Mouse (Mus musculus) layer of hippocampus, adult 8-10 months (tissue): ENCODE measurements at regions not wholly inside any gene's neighbourhood (a gene's known extent, or its start where the extent isn't known, plus 50 kb on each side); places are given as distances from the start of the nearest gene placed in this dataset.

ENCODE experiments used
- DNase-seq, 2 experiments: peaks; one replicate each; pipeline ENCODE4 v3.0.0; 2022; ENCODE audit warnings: low spot score in 2 of 2

DNA sequence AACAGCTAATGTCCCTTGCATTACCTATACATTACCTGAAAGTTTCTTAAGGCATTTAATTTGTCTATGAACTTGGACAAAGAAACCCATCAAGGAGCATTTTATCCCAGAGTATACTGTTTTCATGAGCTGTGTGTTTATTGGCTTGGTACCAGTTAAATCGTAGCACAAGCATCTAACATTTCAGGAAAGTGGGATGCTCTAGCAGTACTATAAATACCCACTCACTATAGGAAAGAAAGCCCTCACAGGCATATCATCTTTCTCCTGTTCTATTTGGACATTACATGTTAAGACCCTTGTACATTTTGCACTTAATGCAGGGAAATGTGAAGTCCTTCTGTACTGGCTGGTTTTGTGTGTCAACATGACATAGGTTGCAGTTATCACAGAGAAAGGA lies 163.9 kb downstream of the Ptprc start:
- DNase-seq = no peak

DNA sequence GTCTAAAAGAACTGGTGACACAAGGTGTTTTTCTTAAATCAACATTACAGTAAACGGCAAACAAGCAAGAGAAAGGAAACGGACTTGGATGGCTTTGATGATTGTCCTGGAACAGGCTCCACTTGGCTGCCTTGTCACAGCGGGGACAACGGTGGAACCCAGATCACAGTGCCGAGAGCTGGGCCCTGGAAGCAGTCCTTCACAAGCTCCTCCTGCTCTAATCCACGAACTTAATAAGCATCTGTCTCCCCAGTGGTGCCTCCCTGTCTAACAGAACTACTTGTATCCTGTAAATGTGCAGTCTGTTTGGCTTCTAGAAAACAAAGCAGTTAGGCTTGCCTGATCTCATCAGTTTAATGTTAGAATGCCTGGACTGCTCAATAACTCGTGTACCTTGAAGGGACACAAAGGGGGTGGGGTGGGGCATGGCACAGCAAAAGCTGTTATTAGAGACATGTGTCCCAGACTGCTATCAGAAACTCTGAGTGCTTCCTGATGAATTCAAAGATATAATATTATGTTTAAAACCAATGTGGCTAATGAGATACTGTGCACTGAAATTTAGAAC lies 164.5 kb downstream of the Ptprc start:
- no peak for DNase-seq

DNA sequence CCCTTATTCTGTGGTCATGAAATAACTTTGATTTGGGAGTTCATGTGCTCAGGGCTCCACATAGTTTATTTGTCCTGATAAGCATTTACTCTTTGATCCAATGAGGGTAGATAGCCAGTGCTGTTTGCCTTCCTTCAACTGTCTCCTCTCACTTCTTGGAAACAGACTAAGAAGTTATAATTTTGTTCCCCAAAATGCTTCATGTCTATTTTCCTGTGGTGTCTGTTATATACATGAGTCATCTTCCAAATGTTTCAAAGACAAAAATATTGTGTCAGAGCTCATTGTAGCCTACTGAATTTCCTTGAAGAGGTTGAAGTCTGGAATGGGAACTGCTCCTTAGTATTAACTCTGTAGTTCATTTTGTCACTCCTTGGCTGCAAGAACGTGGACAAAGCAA lies 168.7 kb downstream of the Ptprc start:
- no peak for DNase-seq

DNA sequence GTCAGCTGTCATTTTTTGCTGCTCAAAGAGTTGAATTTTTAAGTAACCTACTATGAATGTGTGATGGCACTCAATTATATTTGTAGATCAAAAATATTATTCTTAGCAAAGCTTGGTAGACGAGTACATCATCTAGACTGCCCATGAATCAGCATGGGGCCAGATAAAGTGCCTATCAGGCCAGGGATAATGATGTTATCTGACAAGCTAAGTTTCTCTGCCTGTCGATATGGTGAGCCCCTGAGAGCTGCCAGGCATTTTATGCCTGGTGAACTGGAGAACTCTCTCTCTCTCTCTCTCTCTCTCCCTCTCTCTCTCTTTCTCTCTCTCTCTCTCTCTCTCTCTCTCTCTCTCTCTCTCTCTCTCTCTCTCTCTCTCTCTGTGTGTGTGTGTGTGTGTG lies 171.2 kb downstream of the Ptprc start:
- no peak for DNase-seq

DNA sequence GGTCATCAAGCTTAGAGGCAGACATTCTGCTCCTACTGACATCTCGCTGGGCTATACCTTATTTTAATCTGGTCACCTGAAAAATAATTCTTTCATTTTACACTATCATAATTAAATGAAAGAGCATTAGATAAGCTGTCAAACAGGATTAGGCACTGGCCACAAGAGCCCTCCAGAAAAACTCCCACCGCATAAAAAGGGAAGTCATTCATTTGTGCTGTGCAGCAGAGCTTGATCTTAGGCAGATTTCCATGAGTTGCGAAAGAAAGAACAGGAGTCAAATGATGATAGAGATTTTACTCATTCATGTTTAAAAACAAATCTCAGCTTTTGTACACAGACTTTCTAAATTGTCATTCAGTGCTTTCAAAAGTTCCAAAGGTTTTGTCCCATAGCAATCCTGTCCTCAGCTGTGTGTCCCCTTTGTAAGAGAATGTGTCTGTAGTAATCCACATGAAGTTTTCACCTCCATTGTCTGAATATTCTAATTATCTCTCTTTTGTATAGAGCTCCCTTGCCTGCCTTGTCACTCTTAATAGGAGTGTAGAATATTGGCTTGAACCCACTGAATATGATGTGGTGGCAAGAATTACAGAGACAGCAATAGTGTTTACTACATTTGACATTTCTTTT lies 176.1 kb downstream of the Ptprc start:
- no peak for DNase-seq

DNA sequence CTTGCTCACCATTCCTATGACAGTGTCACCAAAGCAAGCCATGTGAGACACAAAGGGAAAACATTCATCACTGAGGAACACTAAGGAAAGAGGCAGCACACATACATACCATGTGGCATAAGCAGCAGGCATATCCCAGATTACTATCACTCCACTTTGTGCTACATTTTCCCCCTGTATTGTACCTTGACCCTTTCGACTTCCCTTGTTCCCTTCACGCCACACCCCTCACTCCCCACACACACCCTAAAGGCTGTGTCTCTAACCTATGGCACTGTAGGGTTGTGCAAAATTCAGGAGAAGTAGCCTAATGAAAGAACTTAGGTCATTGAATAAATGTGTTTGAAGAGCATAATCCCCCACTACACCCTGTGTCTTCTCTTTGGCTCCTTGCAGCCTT lies 179.5 kb downstream of the Ptprc start:
- DNase-seq = no peak

DNA sequence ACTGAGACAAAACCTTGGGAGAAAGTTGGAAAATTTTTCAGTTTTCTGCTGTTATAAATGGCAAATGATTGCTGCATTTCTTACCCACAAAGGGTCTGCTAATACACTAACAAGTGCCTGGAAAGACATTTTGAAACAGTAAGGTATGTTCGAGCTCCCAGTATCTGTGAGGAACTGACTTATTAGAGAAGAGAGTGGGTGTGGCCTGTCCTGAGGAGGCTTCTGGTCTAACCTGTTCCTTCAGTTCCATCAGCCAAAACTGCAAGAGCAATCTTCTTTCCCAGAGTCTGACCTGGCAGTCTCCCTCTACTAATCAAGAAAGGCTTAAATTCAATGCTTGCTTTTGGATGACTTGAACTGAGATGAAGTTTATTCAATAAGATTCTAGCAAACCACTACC lies 183.6 kb downstream of the Ptprc start:
- DNase-seq = no peak

DNA sequence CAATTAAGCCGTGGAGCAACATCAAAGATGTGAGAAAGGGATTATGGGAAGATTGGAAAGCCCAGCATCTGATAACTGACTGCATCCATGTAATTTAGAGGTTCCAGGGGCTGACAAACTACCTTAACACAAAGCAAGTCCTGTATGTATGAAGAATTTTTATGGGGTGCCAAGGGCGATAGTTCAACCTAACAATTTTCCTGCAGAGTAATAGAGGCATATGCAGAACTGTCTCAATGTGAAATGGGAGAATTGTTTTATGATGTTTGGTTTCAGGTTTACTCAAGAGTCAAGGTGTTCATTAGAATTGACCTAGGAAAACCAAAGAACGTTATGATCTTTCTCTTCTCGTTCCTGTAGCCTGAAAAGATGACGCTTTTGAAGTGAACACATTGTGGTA lies 184.1 kb downstream of the Ptprc start:
- DNase-seq = no peak

DNA sequence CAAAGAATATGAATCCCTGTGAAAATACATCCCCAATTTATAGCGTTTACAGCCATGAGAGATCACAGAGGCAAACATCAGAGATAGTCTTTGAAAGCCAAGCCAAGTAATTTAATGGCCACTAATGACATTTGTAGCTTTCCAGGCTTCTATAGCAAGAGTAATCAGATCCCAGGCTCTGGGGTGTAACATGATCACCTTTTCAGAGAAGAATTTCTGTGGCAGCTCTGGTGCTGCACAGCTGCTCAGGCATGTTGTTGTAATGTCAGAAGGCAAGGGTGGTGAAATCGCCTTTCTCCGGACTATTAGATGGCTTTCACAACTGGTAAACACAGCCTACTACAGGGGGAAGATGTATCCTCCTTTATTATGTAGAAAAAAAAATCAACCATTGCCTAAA lies 202.1 kb downstream of the Ptprc start:
- no peak for DNase-seq

DNA sequence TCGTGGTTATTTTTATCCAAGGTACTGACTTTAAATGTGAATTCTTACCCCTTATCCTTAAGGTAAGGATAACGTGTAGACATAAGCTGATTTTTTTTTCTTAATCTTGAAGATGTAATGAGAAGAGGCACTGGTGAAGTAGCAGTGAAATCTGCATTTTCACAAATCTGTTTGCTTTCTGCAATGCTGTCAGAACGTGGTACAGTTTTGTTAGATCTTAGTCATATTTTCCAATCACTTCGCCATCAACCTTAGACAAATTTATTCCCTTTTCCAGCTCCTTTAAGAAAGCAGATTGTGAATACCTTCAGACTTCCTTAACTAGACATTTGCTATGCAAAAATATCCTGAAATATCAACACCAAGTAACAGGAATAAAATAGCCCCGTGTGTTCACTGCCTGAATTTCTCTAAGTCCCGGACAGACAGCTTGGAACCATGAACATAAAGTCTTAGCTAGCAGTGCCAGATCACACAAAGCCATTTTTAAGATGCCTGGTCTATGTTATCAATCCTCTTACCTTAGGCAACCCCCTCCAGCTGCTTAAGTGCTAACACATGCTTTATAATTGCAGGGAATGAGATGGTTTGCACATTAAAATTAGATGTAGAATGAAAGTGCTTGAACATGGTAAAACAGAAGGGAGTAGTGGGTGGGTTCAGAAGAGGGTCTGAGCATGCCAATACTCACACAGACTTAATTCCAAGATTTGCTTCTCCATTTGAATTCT lies 202.7 kb downstream of the Ptprc start:
- no peak for DNase-seq

DNA sequence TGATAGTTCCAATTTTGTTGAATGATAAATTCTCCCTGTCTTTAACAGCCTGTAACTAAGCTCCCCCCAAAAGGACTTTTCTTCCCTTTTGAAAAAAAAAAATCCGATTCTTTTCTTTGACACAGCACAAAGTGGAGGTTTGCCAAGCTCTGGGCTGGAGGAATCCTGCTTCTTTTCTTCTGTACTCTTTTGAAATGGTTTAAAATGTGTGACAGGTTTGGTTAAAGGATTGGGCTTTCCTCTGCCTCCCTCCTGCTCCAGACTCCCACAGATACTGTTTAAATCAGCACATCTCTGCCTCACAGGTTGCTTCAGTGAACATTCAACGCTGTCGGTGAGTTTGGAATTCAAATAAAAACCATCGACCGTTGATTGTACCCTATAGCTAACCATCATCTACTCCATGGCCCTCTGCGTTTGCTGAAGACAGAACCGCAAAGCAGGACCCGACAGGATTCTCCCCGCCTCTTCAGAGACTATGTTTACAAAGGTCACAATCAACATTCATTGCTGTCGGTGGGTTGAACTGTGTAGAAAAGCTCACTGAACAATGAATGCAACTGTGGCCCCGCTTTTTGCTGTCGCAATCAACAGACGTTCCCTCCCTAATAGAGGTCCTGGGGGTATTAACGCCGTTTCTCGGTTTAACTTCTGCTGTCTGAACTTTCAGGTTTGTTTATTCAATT lies 209.2 kb downstream of the Ptprc start:
- DNase-seq = no peak

DNA sequence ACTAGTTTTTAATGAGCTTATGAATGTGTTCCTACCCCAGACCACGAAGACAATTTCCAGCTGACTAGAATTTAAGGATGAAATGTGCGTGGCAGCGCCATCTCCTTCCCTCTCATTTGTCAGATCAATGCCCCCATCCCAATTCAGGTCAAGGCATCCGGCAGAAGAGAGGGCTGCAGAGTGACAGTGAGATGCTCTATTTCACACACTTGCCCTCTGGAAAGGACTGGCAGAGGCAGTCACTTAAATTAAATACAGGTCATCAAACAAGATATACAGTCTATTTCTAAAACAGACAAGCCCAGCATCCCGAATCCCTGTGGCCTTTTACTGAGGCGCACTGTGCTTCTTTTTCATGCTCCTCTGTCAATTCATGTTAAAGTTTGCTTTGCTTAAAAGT lies 211.9 kb downstream of the Ptprc start:
- DNase-seq = no peak

DNA sequence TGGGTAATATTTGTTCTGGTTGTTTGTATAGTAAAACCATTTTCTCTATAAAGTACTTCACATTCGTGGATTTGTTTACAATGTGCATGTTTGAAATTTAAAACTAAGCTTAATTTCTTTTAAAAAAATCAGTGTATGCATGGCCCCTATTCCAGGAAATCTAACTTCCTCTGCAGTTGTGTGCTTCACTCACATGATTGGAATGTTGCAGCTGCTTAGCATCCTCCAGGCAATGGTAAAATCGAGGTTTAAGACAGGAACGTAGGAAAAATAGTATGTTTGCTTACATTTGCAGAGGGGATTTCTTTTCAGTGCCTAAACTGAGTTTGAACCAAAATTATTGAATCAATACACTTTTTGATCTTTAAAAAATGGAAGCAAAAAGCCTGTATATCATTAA lies 217.5 kb downstream of the Ptprc start:
- no peak for DNase-seq

DNA sequence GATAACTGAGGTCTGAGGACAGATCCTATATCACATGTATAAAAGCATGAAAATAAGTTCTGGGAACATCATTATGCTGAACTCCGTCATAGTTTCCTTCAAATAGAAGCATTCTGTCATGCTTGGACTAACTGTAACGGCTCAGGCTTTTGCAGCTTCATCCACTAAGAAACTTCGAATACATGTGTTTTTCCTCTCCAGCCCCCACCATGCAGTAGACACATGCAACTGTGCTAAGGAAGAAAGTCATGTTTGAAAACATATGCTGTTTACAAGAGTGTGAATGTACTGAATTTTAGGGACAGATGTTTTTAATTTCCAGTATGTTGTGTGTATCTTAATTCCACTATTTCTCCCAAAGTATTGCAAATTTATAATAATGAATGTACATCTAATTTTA lies 219.5 kb downstream of the Ptprc start:
- DNase-seq = no peak

DNA sequence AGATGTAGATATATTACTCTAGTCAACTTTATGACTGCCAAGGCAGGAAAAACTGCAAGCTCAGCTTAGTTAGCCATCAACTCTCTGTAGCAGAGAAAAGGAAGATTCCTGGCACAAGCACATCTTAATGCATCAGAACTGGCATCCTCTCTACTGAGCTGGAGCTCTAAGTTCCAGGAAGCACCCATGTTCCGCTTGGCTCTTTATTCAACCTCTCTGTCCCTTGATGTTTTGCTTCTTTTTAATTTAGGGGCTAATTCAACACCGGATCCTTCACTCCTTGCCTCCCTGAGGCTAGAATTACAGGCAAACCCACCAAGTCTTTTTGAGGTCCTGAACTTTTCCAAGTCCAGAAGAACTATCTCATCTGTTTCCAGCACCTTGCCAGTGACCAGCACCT lies 220.4 kb downstream of the Ptprc start:
- no peak for DNase-seq

DNA sequence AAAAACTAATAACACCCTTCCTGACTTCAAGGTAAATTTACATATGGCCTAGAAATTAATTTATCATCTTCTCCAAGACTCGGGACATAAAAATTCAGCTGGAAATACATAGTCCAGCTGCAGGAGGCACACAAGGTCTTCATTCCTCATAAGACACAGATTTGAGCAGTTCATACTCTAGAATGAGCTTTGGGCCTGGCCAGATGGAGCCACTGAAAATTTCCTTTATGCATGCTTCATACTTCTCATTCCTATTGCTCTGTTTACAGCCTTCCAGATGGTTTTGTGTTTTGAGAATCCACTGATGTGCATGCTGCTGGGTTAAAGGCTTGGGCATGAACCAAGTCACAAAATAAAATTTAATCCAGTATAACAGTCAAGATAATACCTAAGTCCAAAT lies 222.1 kb downstream of the Ptprc start:
- DNase-seq = no peak

DNA sequence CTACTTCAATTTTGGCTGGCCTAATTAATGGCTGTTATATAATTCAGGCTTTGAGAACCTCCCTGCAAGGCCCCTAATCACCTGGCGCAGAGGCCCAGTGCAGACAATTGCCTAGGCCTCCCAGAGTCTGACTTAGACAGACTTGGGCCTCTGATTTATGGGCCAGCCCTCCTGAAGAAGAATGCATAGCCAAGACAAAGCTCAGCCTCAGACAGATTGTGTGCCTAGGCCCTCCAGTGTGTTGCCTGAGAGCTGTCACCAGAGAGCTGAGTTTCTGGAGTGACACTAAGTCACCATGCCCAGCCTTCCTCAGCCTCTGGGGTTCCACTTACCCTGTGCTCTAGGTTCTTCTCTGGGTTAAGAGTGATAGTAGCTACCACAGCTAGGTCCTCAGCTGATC lies 222.7 kb downstream of the Ptprc start:
- DNase-seq = no peak

DNA sequence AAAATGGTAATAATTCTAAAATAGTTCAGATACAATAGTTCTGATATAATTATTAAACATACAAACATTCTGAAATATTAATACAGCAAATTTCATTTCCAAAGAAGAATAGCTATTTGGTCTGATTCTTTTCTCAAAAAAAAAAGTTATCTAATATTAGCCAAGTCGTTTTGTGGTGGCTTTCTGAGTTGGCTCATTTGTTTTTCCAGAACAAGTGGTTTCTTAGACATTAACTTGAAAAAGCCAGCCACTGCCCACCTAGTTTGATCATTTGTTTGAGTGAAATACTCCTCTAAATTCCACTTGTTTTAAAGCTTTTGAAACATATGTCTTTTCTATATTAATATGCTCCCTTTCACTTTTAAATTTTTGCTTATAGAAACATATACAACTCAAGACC lies 227.6 kb downstream of the Ptprc start:
- DNase-seq = no peak

DNA sequence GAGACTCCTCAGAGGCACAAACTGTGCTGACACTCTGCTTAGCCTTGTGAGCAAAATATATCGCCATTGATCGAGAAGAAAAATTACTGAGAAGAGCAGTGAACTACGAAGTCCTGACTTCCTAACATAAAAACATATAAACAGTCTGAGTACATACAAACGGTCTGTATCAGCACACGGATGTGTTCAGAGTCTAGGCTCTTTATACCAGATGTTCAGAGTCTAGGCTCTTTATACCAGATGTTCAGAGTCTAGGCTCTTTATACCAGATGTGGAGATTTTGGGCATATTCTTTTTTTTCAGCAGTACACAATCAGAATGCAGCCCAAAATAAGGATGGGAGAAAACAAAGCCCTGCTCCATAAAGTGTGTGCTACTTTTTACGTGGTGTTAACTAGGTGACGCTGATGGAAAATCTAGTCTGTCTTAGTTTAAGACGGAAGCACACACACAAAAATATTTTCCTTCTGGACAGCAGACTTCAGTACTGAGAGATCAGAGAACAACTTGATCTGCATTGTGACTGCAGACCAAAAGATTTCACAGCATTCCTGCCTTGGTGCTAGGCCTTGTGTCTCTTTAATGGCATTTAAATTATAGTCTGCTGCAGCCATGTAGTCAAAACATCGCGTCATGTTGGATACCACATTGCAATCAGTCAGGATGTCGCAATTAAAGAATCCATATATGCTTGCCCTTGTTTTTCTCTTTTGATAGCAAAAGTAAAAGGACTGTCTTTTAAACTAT lies 233.6 kb downstream of the Ptprc start:
- DNase-seq = no peak

DNA sequence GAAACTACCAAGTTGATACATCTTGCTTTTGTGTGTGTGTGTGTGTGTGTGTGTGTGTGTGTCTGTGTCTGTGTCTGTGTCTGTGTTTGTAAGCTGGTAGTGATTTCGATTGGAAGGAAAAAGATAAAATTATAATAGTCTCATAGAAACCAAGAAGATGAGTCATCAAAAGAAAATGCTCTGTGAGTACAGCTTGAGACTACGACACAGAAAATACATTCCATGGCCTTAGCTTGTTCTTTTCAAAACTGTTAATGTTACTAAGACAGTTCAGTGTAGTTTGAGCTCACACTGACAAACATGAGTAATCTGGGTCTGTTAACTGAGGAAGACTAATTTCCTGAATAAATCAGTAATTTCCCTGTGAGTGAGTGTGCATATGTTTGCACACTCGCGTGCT lies 239.8 kb downstream of the Ptprc start:
- no peak for DNase-seq

DNA sequence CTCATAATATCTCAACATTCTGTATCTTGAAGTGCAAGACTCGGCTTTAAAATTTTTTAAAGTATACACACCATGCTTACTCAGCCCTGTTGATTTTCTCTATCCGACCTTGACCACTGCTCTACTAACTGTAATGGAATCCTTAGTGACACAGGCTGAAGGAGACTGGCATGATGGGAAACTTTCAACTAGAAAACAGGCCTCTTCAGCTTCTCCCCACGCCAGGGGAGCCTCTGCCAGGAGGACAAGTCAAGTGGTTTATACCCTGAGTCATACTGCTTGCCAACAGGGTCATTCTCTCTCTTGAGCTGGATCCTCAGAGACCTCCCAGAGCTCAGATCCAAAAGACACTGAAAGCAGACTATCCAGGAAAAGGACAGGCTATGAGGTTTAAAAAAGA lies 245.7 kb downstream of the Ptprc start:
- no peak for DNase-seq

DNA sequence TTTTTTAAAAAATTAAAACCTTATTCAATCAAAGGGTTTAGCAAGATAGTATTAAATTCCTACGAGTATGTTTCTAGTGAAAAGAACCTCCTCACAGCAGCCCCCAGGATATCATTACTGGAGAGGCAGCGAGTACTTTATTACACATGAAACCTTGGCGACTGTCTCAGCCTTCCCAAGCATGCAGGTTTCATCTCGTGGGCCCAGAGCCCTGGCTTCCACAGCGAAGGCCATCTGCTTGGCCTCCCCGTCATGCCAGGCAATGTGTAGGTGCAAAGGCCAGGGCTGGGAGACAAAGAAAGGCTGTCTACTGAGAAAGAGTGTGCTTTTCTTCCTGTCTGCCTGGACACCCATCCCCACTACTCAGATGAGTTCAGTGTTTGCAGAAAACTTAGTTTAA lies 247.0 kb downstream of the Ptprc start:
- DNase-seq = no peak
